Mouse (Mus musculus): ENCODE measurements around the gene St8sia4. TPM values are rescaled to one million over a fixed set of nuclear protein-coding genes. Genes with fewer than 3 reads are reported as not detected.

Gene St8sia4
- 10 to 100 TPM; 96.1 to 98.6 TPM for total RNA-seq (2023)

GRCm38 (mm10) chr1:95667435-95668252 is at the start of gene St8sia4:
Gene St8sia4, minus strand, starts transcription at chr1:95667571.

Data from monocyte, adult 59 days (primary cell).